Mouse (Mus musculus) brain, embryonic 14.5 days (tissue): ENCODE results near the gene 4930469K13Rik. TPM values are rescaled to one million over a fixed set of nuclear protein-coding genes. Genes with fewer than 3 reads are reported as not detected.

Source experiments
- DNase-seq: peaks from one replicate; pipeline ENCODE4 v3.0.0-alpha.2; 2011; ENCODE audit warnings: low read depth
- CTCF ChIP-seq: fragments of 200-500 bp; IDR thresholded peaks from 2 replicates; pipeline ENCODE4 v1.5.1; 2012; ENCODE audit warnings: inconsistent platforms, mild to moderate bottlenecking, moderate library complexity, borderline replicate concordance; ENCODE audit not compliant: insufficient read depth, insufficient read length; ENCODE audit errors: extremely low read depth
- POLR2A ChIP-seq: fragments of 200-500 bp; IDR thresholded peaks from 2 replicates; pipeline ENCODE4 v1.6.1; 2012; ENCODE audit warnings: mild to moderate bottlenecking, inconsistent platforms, borderline replicate concordance; ENCODE audit not compliant: poor library complexity, insufficient read depth, insufficient read length, severe bottlenecking; ENCODE audit errors: extremely low read depth
- polyA plus RNA-seq: library from polyadenylated mRNA; depleted of rRNA; stranded (reverse); fragments of >200 nt; gene quantifications from 2 replicates; pipeline ENCODE4 v1.2.3, GENCODE M21; 2012

The 4930469K13Rik gene
- polyA plus RNA-seq, 1 experiment, result 0.26 TPM

- DNase-seq, result no peak
- TF ChIP-seq POLR2A (no peak), CTCF (peak; percentile 51; the same call in 1 of the 2 replicates)
These were observed 154.1 kb downstream of the 4930469K13Rik start for GRCm38 (mm10) chr11:33944067-33944785.

GRCm38 (mm10) chr11:33943565-33943964 lies 154.8 kb downstream of the 4930469K13Rik start:
- no peak for DNase-seq
- TF ChIP-seq POLR2A (no peak), CTCF (no peak)

GRCm38 (mm10) chr11:33939456-33940113 lies 158.8 kb downstream of the 4930469K13Rik start:
- DNase-seq, result no peak
- TF ChIP-seq CTCF (no peak), POLR2A (no peak)

DNA sequence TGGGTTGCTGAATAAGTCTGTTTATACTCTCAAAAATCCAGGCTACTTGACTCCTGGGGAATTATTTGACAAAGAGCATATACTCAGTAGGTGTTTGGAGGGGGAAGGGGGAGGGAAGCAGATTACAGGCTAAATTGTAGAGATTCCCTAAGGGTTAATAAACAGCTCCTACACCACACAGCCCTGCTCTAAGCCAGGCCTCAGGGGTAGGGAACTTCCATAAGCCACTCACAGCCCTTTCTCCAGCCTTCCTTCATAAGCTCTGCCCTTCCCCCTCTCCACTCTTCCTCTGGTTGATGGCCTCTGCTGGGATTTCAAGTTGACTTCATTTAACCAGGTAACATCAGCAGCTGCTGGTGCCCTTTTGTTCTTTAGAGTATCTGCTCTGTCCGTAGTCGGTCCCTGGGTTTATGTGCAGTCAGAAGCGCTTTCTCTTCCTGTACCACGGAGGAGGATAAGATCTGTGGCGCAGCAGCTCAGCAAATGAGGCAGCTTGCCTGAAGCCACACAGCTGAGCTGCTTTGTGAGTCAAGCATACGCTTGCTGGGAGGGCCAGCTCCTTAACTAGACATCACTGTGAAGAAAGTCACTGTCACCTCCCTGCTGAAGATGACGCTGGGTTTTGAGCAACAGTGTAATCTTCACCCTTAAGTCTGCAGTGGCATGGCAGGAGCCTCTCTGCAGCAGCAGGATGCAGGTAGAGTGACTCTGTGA lies 159.6 kb downstream of the 4930469K13Rik start:
- no peak for TF ChIP-seq CTCF
- TF ChIP-seq POLR2A, result no peak
- peak; percentile 40 for DNase-seq

DNA sequence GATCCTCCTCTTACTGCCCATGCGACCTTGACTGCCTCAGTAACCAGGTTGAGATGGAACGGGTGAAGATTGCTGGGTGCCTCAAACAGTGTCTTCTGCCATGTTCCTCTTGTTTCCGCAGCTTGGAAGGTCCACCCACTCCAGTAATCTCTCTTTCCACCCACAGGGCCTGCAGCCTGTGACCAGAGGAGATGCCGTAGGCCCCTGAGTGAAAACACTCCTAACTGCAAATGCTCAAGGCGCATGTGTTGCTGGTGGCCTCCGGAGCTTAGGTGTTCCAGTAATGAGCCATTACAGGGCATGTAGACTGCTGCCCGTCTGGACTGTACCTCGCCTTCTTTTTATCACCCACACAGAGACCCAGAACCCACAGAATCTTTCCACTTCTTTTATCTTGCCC lies 160.7 kb downstream of the 4930469K13Rik start:
- DNase-seq, result no peak
- TF ChIP-seq POLR2A (no peak), CTCF (no peak)

DNA sequence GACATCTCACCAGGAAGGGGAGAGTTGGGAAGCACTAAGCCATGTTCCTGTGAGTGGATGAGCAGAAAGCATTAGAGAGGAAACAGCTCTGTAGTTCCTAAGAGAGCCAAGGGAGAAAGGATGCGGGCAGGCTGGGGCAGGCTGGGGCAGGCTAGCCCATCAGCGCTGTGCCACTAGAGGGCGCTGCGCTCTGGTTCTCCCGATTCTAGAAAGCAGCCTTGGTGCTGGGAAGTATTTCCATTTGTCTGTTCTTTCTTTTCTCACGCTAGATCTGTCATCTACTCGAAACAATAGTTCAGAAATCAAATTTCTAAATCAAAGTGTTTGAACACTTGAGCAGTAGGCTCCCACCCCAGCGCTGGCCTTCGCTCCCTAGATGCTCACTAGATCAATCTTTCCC lies 164.1 kb downstream of the 4930469K13Rik start:
- TF ChIP-seq CTCF (peak; percentile 37; the same call in 1 of the 2 replicates), POLR2A (no peak)
- no peak for DNase-seq

DNA sequence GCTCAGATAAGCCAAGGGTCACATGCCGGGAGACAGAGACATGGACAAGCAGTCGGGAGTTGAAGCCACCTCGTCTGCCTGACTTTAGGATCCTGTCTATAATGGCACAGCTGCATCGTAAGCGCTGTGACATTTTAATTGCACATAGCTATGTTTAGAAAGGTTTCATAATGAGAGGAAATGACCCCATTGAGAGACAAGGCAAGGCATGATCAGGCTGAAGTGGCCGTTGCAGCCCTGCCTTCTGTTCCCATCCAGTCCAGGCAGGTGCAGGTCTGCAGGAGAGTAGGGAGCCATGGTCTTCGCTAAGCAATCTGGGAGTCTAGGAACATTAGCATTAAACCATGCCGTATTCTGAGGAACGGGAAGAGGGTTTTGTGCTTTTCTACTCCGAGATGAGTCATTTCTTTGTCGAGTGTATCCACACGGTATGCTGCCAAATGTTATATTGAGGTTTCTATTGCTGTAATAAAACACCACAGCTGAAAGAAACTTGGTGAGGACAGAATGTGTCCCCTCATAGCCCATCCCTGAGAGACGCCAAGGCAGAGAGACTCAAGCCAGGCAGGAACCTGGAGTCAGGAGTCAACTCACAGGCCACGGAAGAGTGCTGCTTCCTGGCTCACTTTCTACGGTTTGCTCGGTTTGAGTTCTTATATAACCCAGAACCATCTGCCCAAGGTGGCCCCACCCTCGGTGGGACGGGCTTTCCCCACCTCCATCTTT lies 165.8 kb downstream of the 4930469K13Rik start:
- TF ChIP-seq POLR2A (no peak), CTCF (no peak)
- no peak for DNase-seq

- TF ChIP-seq POLR2A, result no peak
These were observed 166.4 kb downstream of the 4930469K13Rik start for GRCm38 (mm10) chr11:33931836-33932385.

GRCm38 (mm10) chr11:33929412-33929811 lies 168.9 kb downstream of the 4930469K13Rik start:
- TF ChIP-seq POLR2A (no peak), CTCF (no peak)
- peak; percentile 61 for DNase-seq

More at GRCm38 (mm10) chr11:33931836-33932385, 166.4 kb downstream of the 4930469K13Rik start:
- DNase-seq, result peak; percentile 31

DNA sequence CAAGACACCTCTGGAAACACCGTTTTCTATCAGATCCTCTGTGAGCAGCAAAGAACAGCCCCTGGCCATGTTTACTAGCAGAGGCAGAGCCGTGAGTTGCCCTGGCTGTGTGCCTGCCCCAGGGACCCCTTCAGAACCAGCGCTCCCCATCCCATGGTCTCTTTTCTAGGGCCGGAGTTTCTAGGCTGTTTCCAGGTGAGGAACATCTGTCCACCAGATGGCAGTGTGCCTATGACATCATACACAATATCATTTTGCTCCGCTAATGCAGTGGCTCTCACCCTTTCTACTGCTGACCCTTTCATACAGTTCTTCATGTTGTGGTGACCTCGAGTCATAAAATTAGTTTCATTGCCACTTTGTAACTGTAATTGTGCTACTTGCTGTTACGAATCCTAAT lies 169.7 kb downstream of the 4930469K13Rik start:
- no peak for TF ChIP-seq POLR2A
- peak; percentile 72; the same call in 1 of the 2 replicates for TF ChIP-seq CTCF
- DNase-seq, result peak; percentile 73

GRCm38 (mm10) chr11:33927836-33928235 lies 170.5 kb downstream of the 4930469K13Rik start:
- DNase-seq, result peak; percentile 64
- no peak for TF ChIP-seq POLR2A
- TF ChIP-seq CTCF, result no peak

GRCm38 (mm10) chr11:33927321-33927720 lies 171.0 kb downstream of the 4930469K13Rik start:
- TF ChIP-seq CTCF, result no peak
- TF ChIP-seq POLR2A, result no peak
- peak; percentile 67 for DNase-seq
